Mouse (Mus musculus) spleen, adult 2 months (tissue): ENCODE measurements around the gene Dffa.

ENCODE experiments used
- CTCF ChIP-seq: fragments of 200-500 bp; IDR thresholded peaks from 2 replicates; pipeline ENCODE4 v1.5.1; 2011; ENCODE audit warnings: mild to moderate bottlenecking, inconsistent platforms; ENCODE audit not compliant: insufficient read depth, insufficient read length, insufficient replicate concordance; ENCODE audit errors: extremely low read depth
- POLR2A ChIP-seq: fragments of 200-500 bp; IDR thresholded peaks from 2 replicates; pipeline ENCODE4 v1.6.1; 2011; ENCODE audit warnings: low read depth, low read length, inconsistent platforms

DNA sequence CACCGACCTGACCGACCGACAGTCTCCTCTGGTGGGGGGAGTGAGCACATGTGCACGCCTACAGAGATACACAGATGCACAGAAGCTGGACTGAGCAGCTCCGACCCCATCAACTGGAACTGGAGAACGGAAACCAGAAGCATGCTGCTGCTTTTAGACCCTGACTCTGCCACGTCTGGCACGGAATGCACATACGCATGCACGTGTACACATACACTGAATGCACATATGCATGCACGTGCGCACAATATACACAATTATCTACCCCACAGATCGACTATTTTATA, 42.6 kb upstream of the Dffa start:
- TF ChIP-seq POLR2A, result no peak
- no peak for TF ChIP-seq CTCF
